Comparison of ENCODE assay signal across 8 mouse cellular contexts in genomic region chr14:50807487-50808072, GRCm38 (mm10). TPM values are rescaled to one million over a fixed set of nuclear protein-coding genes. Genes with fewer than 3 reads are reported as not detected.
A peak's percentile ranks its signal among the peaks of the same experiment; 100 is the strongest.
DNase-seq lines count a peak whose midpoint lies in the region; ATAC-seq lines count a peak whose summit lies in the region.

Ccnb1ip1 (minus strand) TSS chr14:50807732.
Parp2 (plus strand) TSS chr14:50807841.

- H3K9ac ChIP-seq in forebrain, embryonic 14.5 days (ENCODE audit: low read length): peak within 1 kb of the TSS; percentile 74
- H3K9ac ChIP-seq in neural tube, embryonic 15.5 days (replicated peaks): peak within 1 kb of the TSS; percentile 60

- H3K36me3 ChIP-seq in forebrain, embryonic 14.5 days (ENCODE audit: control insufficient read depth, insufficient read depth, low read length): peaks cover 15% of the 10 kb centered on the region
- peaks cover 21% of the 10 kb centered on the region for H3K36me3 ChIP-seq in neural tube, embryonic 15.5 days

- no peaks in the 10 kb centered on the region for H3K9me3 ChIP-seq in forebrain, embryonic 14.5 days (replicated peaks; ENCODE audit: control insufficient read depth, low read length)
- no peaks in the 10 kb centered on the region for H3K9me3 ChIP-seq in neural tube, embryonic 15.5 days (replicated peaks)

- 0 out of 2 replicates have a peak, but pooled peaks cover 4% of the 10 kb centered on the region for H3K4me1 ChIP-seq in forebrain, embryonic 14.5 days (ENCODE audit: control insufficient read depth, insufficient read depth, low read length)
- peaks cover 7% of the 10 kb centered on the region for H3K4me1 ChIP-seq in neural tube, embryonic 15.5 days

- DNase-seq in ES-CJ7 (ENCODE audit: low read depth, low spot score): peak; percentile 96
- peak; percentile 99 for DNase-seq in cerebellum, adult 11 months
- DNase-seq in forebrain, embryonic 14.5 days (ENCODE audit: low spot score): peak; percentile 99
- peak; percentile 96 to 99 for DNase-seq in heart, postnatal 14 days
- peak; percentile 99 for DNase-seq in layer of hippocampus, adult 11-12 months (ENCODE audit: low spot score)
- peak; percentile 98 for DNase-seq in lung, adult 18-20 months
- peak; percentile 95 for DNase-seq in testis, postnatal 14 days (ENCODE audit: low spot score)

- peak within 1 kb of the TSS; percentile 49 for H3K4me2 ChIP-seq in forebrain, embryonic 14.5 days (ENCODE audit: low read length)
- H3K4me2 ChIP-seq in neural tube, embryonic 15.5 days: peak within 1 kb of the TSS; percentile 65

- peak within 1 kb of the TSS; percentile 42 for H3K4me3 ChIP-seq in forebrain, embryonic 14.5 days (ENCODE audit: low read depth, low read length)
- peak within 1 kb of the TSS; percentile 58 for H3K4me3 ChIP-seq in neural tube, embryonic 15.5 days (replicated peaks)

- intact Hi-C loops in heart, postnatal 14 days (cut with DNase I): loop anchor here (2.0 to 5.0 kb wide), 2 partner anchors 120 to 283 kb away; partner anchors contain the start of genes Ang and Rnase4

- ATAC-seq in forebrain, embryonic 14.5 days: peak; percentile 97
- peak; percentile 97 for ATAC-seq in neural tube, embryonic 15.5 days (ENCODE audit: low FRiP score)

- WGBS in forebrain, embryonic 14.5 days: under 1% methylated on average over 42 of the region's 42 CpGs
- under 1% methylated on average over 42 of the region's 42 CpGs for WGBS in neural tube, embryonic 15.5 days

- H3K27ac ChIP-seq in forebrain, embryonic 14.5 days (ENCODE audit: low read depth, low read length): peak within 1 kb of the TSS; percentile 90
- peak within 1 kb of the TSS; percentile 92 for H3K27ac ChIP-seq in neural tube, embryonic 15.5 days (replicated peaks)

- no peaks in the 10 kb centered on the region for H3K27me3 ChIP-seq in forebrain, embryonic 14.5 days (replicated peaks; ENCODE audit: control insufficient read depth, insufficient read depth, low read length)
- no peaks in the 10 kb centered on the region for H3K27me3 ChIP-seq in neural tube, embryonic 15.5 days (replicated peaks)

RNA-seq across cellular contexts. Expression of gene Ccnb1ip1, which starts in this region (rescaled TPM):
- polyA plus RNA-seq in forebrain, embryonic 14.5 days (2014; fragmentation: Nextera tagmentation; extraction: Ambion mirVana): 0.11 TPM in 1 of 2 replicates, not detected in the other
- not detected for total RNA-seq in heart, postnatal 14 days (2021)
- polyA plus RNA-seq in neural tube, embryonic 15.5 days (2015; fragmentation: Nextera tagmentation; extraction: Ambion mirVana): not detected in 2 replicates

RNA-seq across cellular contexts. Expression of gene Parp2, which starts in this region (rescaled TPM):
- 58.7 and 60.9 TPM in 2 replicates for polyA plus RNA-seq in forebrain, embryonic 14.5 days (2014; fragmentation: Nextera tagmentation; extraction: Ambion mirVana)
- 10 to 100 TPM; 13.3 to 14.1 TPM for total RNA-seq in heart, postnatal 14 days (2021)
- 43.6 and 48.7 TPM in 2 replicates for polyA plus RNA-seq in neural tube, embryonic 15.5 days (2015; fragmentation: Nextera tagmentation; extraction: Ambion mirVana)

Comparison
In these comparisons a context has a peak if more than half of its experiments do, and no peak if none do; other contexts are left out.
1. Peak in every context shown above with its lines: DNase-seq, ATAC-seq, H3K4me3 ChIP-seq and H3K27ac ChIP-seq.